Mouse (Mus musculus): ENCODE data around the gene Hspb6. TPM values are rescaled to one million over a fixed set of nuclear protein-coding genes. Genes with fewer than 3 reads are reported as not detected.

The Hspb6 gene
- polyA plus RNA-seq, 1 experiment from 2014 or later: 141 TPM

DNA sequence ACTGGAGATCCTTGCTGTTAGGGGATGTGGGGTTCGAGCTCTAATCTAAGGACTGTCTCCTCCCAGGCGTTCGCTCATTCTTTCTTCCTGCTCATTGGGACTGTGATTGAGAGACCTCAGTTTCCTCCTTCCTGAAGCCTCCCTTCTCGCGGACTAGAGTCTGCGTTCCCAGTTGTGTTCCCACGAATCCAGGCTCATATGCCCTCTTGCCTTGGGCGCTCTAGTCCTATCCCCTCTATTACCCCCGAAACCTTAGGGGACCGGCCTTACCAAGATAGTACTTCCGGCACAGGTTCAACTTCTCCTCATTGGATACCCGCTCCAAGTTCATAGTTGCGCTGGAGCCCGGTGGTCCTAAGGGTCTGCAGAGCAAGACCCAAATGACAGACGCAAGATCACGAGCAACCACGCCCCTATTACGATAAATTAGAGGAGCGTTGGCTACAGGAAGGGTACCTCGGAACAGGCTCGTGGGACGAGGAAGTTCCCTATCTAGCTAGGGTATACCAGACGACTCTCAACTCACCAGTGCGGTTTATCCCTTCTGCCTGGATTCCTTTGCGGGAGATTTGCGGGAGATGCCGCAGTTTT, 10.6 kb downstream of the Hspb6 start:
- Histone ChIP-seq H3K27ac (replicated peaks in 1 of 2; ENCODE audit: control insufficient read depth in 1 of 2, insufficient read depth in 1 of 2, low read depth in 2 of 2, low read length in 2 of 2) (peak overlapping the region; percentile 65 to 98), H3K27me3 (ENCODE audit: control insufficient read depth, insufficient read depth, low read length) (no peaks in the 10 kb centered on the region), H3K9me3 (ENCODE audit: control insufficient read depth, low read length) (no peaks in the 10 kb centered on the region), H3K4me1 (ENCODE audit: control insufficient read depth in 2 of 2, insufficient read depth in 2 of 2, low read length in 2 of 2) (peaks cover 5 to 17% of the 10 kb centered on the region in 2 experiments), H3K36me3 (ENCODE audit: control insufficient read depth, insufficient read depth, low read length) (peaks cover 36% of the 10 kb centered on the region), H3K4me2 (ENCODE audit: low read length) (peak overlapping the region; percentile 88), H3K4me3 (ENCODE audit: control insufficient read depth in 1 of 2, insufficient read depth in 1 of 2, low read depth in 1 of 2, low read length in 2 of 2) (peak overlapping the region; percentile 71 to 80), H3K9ac (ENCODE audit: low read length) (peak overlapping the region; percentile 90)
- no peak for ATAC-seq (ENCODE audit: insufficient number of reproducible peaks, insufficient read depth, low FRiP score, low read depth)
- under 1% methylated on average over 27 of the region's 27 CpGs for WGBS

- ATAC-seq (ENCODE audit: insufficient number of reproducible peaks, insufficient read depth, low FRiP score, low read depth): peak; percentile 89
- Histone ChIP-seq H3K27me3 (ENCODE audit: control insufficient read depth, insufficient read depth, low read length) (no peaks in the 10 kb centered on the region), H3K9me3 (ENCODE audit: control insufficient read depth, low read length) (no peaks in the 10 kb centered on the region), H3K36me3 (ENCODE audit: control insufficient read depth, insufficient read depth, low read length) (peaks cover 42% of the 10 kb centered on the region), H3K4me1 (ENCODE audit: control insufficient read depth in 2 of 2, insufficient read depth in 2 of 2, low read length in 2 of 2) (peaks cover 5 to 11% of the 10 kb centered on the region in 2 experiments), H3K27ac (replicated peaks in 1 of 2; ENCODE audit: control insufficient read depth in 1 of 2, insufficient read depth in 1 of 2, low read depth in 2 of 2, low read length in 2 of 2) (peak within 1 kb of the TSS; percentile 95 to 98), H3K4me3 (ENCODE audit: control insufficient read depth in 1 of 2, insufficient read depth in 1 of 2, low read depth in 1 of 2, low read length in 2 of 2) (peak within 1 kb of the TSS; percentile 79 to 80), H3K9ac (ENCODE audit: low read length) (peak within 1 kb of the TSS; percentile 90), H3K4me2 (ENCODE audit: low read length) (peak within 1 kb of the TSS; percentile 88)
- WGBS: under 1% methylated on average over 45 of the region's 45 CpGs
Measured at GRCm38 (mm10) chr7:30563117-30563905, 11.3 kb downstream of the Hspb6 start, which contains the start of the genes U2af1l4, Gm49396 and Psenen. Gene U2af1l4 (plus strand): TSS chr7:30563301. Gene Gm49396 (plus strand): TSS chr7:30563344. Gene Psenen (minus strand): TSS chr7:30563627.

- Histone ChIP-seq H3K4me3 (ENCODE audit: control insufficient read depth in 1 of 2, insufficient read depth in 1 of 2, low read depth in 1 of 2, low read length in 2 of 2) (peak overlapping the region; percentile 79 to 80), H3K9ac (ENCODE audit: low read length) (peak overlapping the region; percentile 90), H3K27ac (replicated peaks in 1 of 2; ENCODE audit: control insufficient read depth in 1 of 2, insufficient read depth in 1 of 2, low read depth in 2 of 2, low read length in 2 of 2) (peak overlapping the region; percentile 22 to 98; a peak in 2 of 4 replicates), H3K27me3 (ENCODE audit: control insufficient read depth, insufficient read depth, low read length) (no peaks in the 10 kb centered on the region), H3K4me2 (ENCODE audit: low read length) (peak overlapping the region; percentile 71), H3K9me3 (ENCODE audit: control insufficient read depth, low read length) (no peaks in the 10 kb centered on the region), H3K36me3 (ENCODE audit: control insufficient read depth, insufficient read depth, low read length) (peaks cover 48% of the 10 kb centered on the region), H3K4me1 (ENCODE audit: control insufficient read depth in 2 of 2, insufficient read depth in 2 of 2, low read length in 2 of 2) (peaks cover 3 to 6% of the 10 kb centered on the region in 2 experiments; a peak in 3 of 4 replicates)
- WGBS: 24% methylated on average over 6 of the region's 6 CpGs
- no peak for ATAC-seq (ENCODE audit: insufficient number of reproducible peaks, insufficient read depth, low FRiP score, low read depth)
Measured at GRCm38 (mm10) chr7:30563906-30564280, 11.9 kb downstream of the Hspb6 start.

GRCm38 (mm10) chr7:30564970-30565571, 13.1 kb downstream of the Hspb6 start, which contains the start of gene Igflr1:
Gene Igflr1 (plus strand): TSS chr7:30565427.
- Histone ChIP-seq H3K4me1 (ENCODE audit: control insufficient read depth in 2 of 2, insufficient read depth in 2 of 2, low read length in 2 of 2) (peaks cover 2 to 3% of the 10 kb centered on the region in 2 experiments; a peak in 2 of 4 replicates), H3K27ac (replicated peaks in 1 of 2; ENCODE audit: control insufficient read depth in 1 of 2, insufficient read depth in 1 of 2, low read depth in 2 of 2, low read length in 2 of 2) (no peak within 1 kb of the TSS), H3K4me2 (ENCODE audit: low read length) (no peak within 1 kb of the TSS), H3K4me3 (ENCODE audit: control insufficient read depth in 1 of 2, insufficient read depth in 1 of 2, low read depth in 1 of 2, low read length in 2 of 2) (no peak within 1 kb of the TSS), H3K36me3 (ENCODE audit: control insufficient read depth, insufficient read depth, low read length) (peaks cover 60% of the 10 kb centered on the region), H3K9ac (ENCODE audit: low read length) (no peak within 1 kb of the TSS), H3K9me3 (ENCODE audit: control insufficient read depth, low read length) (no peaks in the 10 kb centered on the region), H3K27me3 (ENCODE audit: control insufficient read depth, insufficient read depth, low read length) (no peaks in the 10 kb centered on the region)
- 89% methylated on average over 12 of the region's 12 CpGs for WGBS
- no peak for ATAC-seq (ENCODE audit: insufficient number of reproducible peaks, insufficient read depth, low FRiP score, low read depth)

- H3K27me3 ChIP-seq (ENCODE audit: control insufficient read depth, insufficient read depth, low read length): no peaks in the 10 kb centered on the region
Measured at GRCm38 (mm10) chr7:30566033-30566432, 14.1 kb downstream of the Hspb6 start.

GRCm38 (mm10) chr7:30567555-30567954, 15.6 kb downstream of the Hspb6 start:
- Histone ChIP-seq H3K27me3 (ENCODE audit: control insufficient read depth, insufficient read depth, low read length) (no peaks in the 10 kb centered on the region), H3K9me3 (ENCODE audit: control insufficient read depth, low read length) (no peaks in the 10 kb centered on the region), H3K4me3 (ENCODE audit: control insufficient read depth in 1 of 2, insufficient read depth in 1 of 2, low read depth in 1 of 2, low read length in 2 of 2) (no peak overlapping the region), H3K4me1 (ENCODE audit: control insufficient read depth in 2 of 2, insufficient read depth in 2 of 2, low read length in 2 of 2) (peaks cover 0 to 3% of the 10 kb centered on the region in 2 experiments; a peak in 1 of 4 replicates), H3K4me2 (ENCODE audit: low read length) (no peak overlapping the region), H3K9ac (ENCODE audit: low read length) (no peak overlapping the region), H3K27ac (replicated peaks in 1 of 2; ENCODE audit: control insufficient read depth in 1 of 2, insufficient read depth in 1 of 2, low read depth in 2 of 2, low read length in 2 of 2) (no peak overlapping the region), H3K36me3 (ENCODE audit: control insufficient read depth, insufficient read depth, low read length) (peaks cover 84% of the 10 kb centered on the region)
- 89% methylated on average over 11 of the region's 11 CpGs for WGBS
- no peak for ATAC-seq (ENCODE audit: insufficient number of reproducible peaks, insufficient read depth, low FRiP score, low read depth)

More at GRCm38 (mm10) chr7:30566033-30566432, 14.1 kb downstream of the Hspb6 start:
- H3K4me3 ChIP-seq (ENCODE audit: control insufficient read depth in 1 of 2, insufficient read depth in 1 of 2, low read depth in 1 of 2, low read length in 2 of 2): no peak overlapping the region
- WGBS: 82% methylated on average over 9 of the region's 9 CpGs
- no peaks in the 10 kb centered on the region for H3K9me3 ChIP-seq (ENCODE audit: control insufficient read depth, low read length)
- peaks cover 0 to 3% of the 10 kb centered on the region in 2 experiments; a peak in 1 of 4 replicates for H3K4me1 ChIP-seq (ENCODE audit: control insufficient read depth in 2 of 2, insufficient read depth in 2 of 2, low read length in 2 of 2)
- H3K27ac ChIP-seq (replicated peaks in 1 of 2; ENCODE audit: control insufficient read depth in 1 of 2, insufficient read depth in 1 of 2, low read depth in 2 of 2, low read length in 2 of 2): no peak overlapping the region
- no peak overlapping the region for H3K9ac ChIP-seq (ENCODE audit: low read length)
- no peak for ATAC-seq (ENCODE audit: insufficient number of reproducible peaks, insufficient read depth, low FRiP score, low read depth)
- H3K4me2 ChIP-seq (ENCODE audit: low read length): no peak overlapping the region
- H3K36me3 ChIP-seq (ENCODE audit: control insufficient read depth, insufficient read depth, low read length): peaks cover 69% of the 10 kb centered on the region

GRCm38 (mm10) chr7:30572389-30572788, 20.4 kb downstream of the Hspb6 start:
- WGBS: 77% methylated on average over 5 of the region's 5 CpGs
- peaks cover 100% of the 10 kb centered on the region for H3K36me3 ChIP-seq (ENCODE audit: control insufficient read depth, insufficient read depth, low read length)

More at GRCm38 (mm10) chr7:30572389-30572788, 20.4 kb downstream of the Hspb6 start:
- no peaks in the 10 kb centered on the region for H3K27me3 ChIP-seq (ENCODE audit: control insufficient read depth, insufficient read depth, low read length)
- H3K4me2 ChIP-seq (ENCODE audit: low read length): no peak overlapping the region
- H3K9me3 ChIP-seq (ENCODE audit: control insufficient read depth, low read length): no peaks in the 10 kb centered on the region
- H3K27ac ChIP-seq (replicated peaks in 1 of 2; ENCODE audit: control insufficient read depth in 1 of 2, insufficient read depth in 1 of 2, low read depth in 2 of 2, low read length in 2 of 2): no peak overlapping the region
- H3K4me3 ChIP-seq (ENCODE audit: control insufficient read depth in 1 of 2, insufficient read depth in 1 of 2, low read depth in 1 of 2, low read length in 2 of 2): no peak overlapping the region
- H3K9ac ChIP-seq (ENCODE audit: low read length): no peak overlapping the region
- no peak for ATAC-seq (ENCODE audit: insufficient number of reproducible peaks, insufficient read depth, low FRiP score, low read depth)
- no peaks in the 10 kb centered on the region for H3K4me1 ChIP-seq (ENCODE audit: control insufficient read depth in 2 of 2, insufficient read depth in 2 of 2, low read length in 2 of 2)
